Mouse (Mus musculus) stomach, postnatal 0 days (tissue): ENCODE measurements around the gene Tspan13.

Experiments
- CTCF ChIP-seq: IDR thresholded peaks from 2 replicates; pipeline ENCODE4 v1.5.1; 2016; ENCODE audit warnings: antibody characterized with exemption, low read depth, mild to moderate bottlenecking, moderate library complexity
- EP300 ChIP-seq: optimal IDR thresholded peaks from 2 replicates; pipeline ENCODE3; 2016; ENCODE audit warnings: antibody characterized with exemption

DNA sequence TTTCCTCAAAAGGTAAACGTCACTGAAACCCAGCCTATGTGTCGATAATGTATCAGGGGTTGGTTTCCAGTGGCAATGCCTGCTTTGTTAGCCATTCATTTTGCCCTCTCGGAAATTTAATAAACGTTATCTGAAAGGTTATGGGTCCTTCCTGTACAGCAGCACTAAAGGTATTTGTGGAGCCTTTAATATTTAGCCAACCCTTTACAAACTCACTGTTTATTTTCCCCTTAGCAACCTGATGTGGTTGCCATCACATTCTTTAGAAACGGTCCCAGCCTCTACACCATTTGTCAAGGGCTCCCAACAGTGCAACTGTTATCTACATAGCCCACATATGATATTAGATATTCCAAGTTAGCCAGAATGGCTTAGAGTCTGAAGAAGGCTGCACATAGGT, 62.7 kb downstream of the Tspan13 start:
- TF ChIP-seq CTCF = no peak
- TF ChIP-seq EP300 = no peak
